Mouse (Mus musculus): ENCODE measurements around the gene Rpl29. TPM values are rescaled to one million over a fixed set of nuclear protein-coding genes. Genes with fewer than 3 reads are reported as not detected.

Rpl29 gene
- total and polyA plus RNA-seq, 2 experiments, result 182 to 230 TPM

- no peaks in the 10 kb centered on the region for H3K79me2 ChIP-seq (ENCODE audit: control insufficient read depth, insufficient read depth, low read length)
- H3K9ac ChIP-seq (ENCODE audit: low read depth, low read length), result no peak overlapping the region
- H3K4me3 ChIP-seq (ENCODE audit: insufficient read depth, low read depth, low read length), result no peak overlapping the region
- H3K27me3 ChIP-seq (ENCODE audit: control insufficient read depth, insufficient read depth, low read length), result no peaks in the 10 kb centered on the region
- H3K36me3 ChIP-seq (ENCODE audit: control insufficient read depth, insufficient read depth, low read length), result peaks cover 2% of the 10 kb centered on the region; the same call in 1 of the 2 replicates
- DNase-seq (ENCODE audit: extremely low read depth, low read depth, low spot score), result no peak
- 87% methylated on average over 9 of the region's 9 CpGs for WGBS
- TF ChIP-seq CTCF (IDR thresholded peaks at IDR 0.05; ENCODE audit: low read depth, low read length) (no peak), POLR2A (IDR thresholded peaks at IDR 0.05; ENCODE audit: extremely low read depth, insufficient read depth, low read length) (no peak)
- H3K4me1 ChIP-seq (ENCODE audit: control insufficient read depth, insufficient read depth, low read length), result peaks cover 8% of the 10 kb centered on the region; the same call in 1 of the 2 replicates
- no peak overlapping the region for H3K27ac ChIP-seq (replicated peaks; ENCODE audit: insufficient read depth, low read depth, low read length)
Observed at GRCm38 (mm10) chr9:106457163-106457559, 27.9 kb downstream of the Rpl29 start.

GRCm38 (mm10) chr9:106457920-106458319 is 28.7 kb downstream of the Rpl29 start:
- no peak overlapping the region for H3K27ac ChIP-seq (replicated peaks; ENCODE audit: insufficient read depth, low read depth, low read length)
- H3K4me3 ChIP-seq (ENCODE audit: insufficient read depth, low read depth, low read length), result no peak overlapping the region
- no peak overlapping the region for H3K9ac ChIP-seq (ENCODE audit: low read depth, low read length)
- H3K36me3 ChIP-seq (ENCODE audit: control insufficient read depth, insufficient read depth, low read length), result no peaks in the 10 kb centered on the region; the same call in 1 of the 2 replicates
- TF ChIP-seq CTCF (IDR thresholded peaks at IDR 0.05; ENCODE audit: low read depth, low read length) (no peak), POLR2A (IDR thresholded peaks at IDR 0.05; ENCODE audit: extremely low read depth, insufficient read depth, low read length) (no peak)
- H3K79me2 ChIP-seq (ENCODE audit: control insufficient read depth, insufficient read depth, low read length), result no peaks in the 10 kb centered on the region
- WGBS, result 90% methylated on average over 5 of the region's 5 CpGs
- H3K4me1 ChIP-seq (ENCODE audit: control insufficient read depth, insufficient read depth, low read length), result 0 out of 2 replicates have a peak, but pooled peaks cover 2% of the 10 kb centered on the region
- no peak for DNase-seq (ENCODE audit: extremely low read depth, low read depth, low spot score)
- no peaks in the 10 kb centered on the region for H3K27me3 ChIP-seq (ENCODE audit: control insufficient read depth, insufficient read depth, low read length)

GRCm38 (mm10) chr9:106459946-106460345 is 30.7 kb downstream of the Rpl29 start:
- TF ChIP-seq CTCF (IDR thresholded peaks at IDR 0.05; ENCODE audit: low read depth, low read length) (no peak), POLR2A (IDR thresholded peaks at IDR 0.05; ENCODE audit: extremely low read depth, insufficient read depth, low read length) (no peak)
- WGBS, result 88% methylated on average over 15 of the region's 15 CpGs

GRCm38 (mm10) chr9:106460401-106461025 is 31.3 kb downstream of the Rpl29 start:
- 91% methylated on average over 18 of the region's 18 CpGs for WGBS
- no peak overlapping the region for H3K27ac ChIP-seq (replicated peaks; ENCODE audit: insufficient read depth, low read depth, low read length)

More at GRCm38 (mm10) chr9:106459946-106460345, 30.7 kb downstream of the Rpl29 start:
- H3K4me3 ChIP-seq (ENCODE audit: insufficient read depth, low read depth, low read length), result no peak overlapping the region
- H3K36me3 ChIP-seq (ENCODE audit: control insufficient read depth, insufficient read depth, low read length), result no peaks in the 10 kb centered on the region; the same call in 1 of the 2 replicates
- H3K27me3 ChIP-seq (ENCODE audit: control insufficient read depth, insufficient read depth, low read length), result no peaks in the 10 kb centered on the region
- no peaks in the 10 kb centered on the region for H3K79me2 ChIP-seq (ENCODE audit: control insufficient read depth, insufficient read depth, low read length)
- no peak overlapping the region for H3K9ac ChIP-seq (ENCODE audit: low read depth, low read length)
- no peaks in the 10 kb centered on the region for H3K4me1 ChIP-seq (ENCODE audit: control insufficient read depth, insufficient read depth, low read length)
- H3K27ac ChIP-seq (replicated peaks; ENCODE audit: insufficient read depth, low read depth, low read length), result no peak overlapping the region
- DNase-seq (ENCODE audit: extremely low read depth, low read depth, low spot score), result no peak

GRCm38 (mm10) chr9:106461026-106461415 is 31.8 kb downstream of the Rpl29 start:
- H3K36me3 ChIP-seq (ENCODE audit: control insufficient read depth, insufficient read depth, low read length), result no peaks in the 10 kb centered on the region; the same call in 1 of the 2 replicates
- no peak for DNase-seq (ENCODE audit: extremely low read depth, low read depth, low spot score)
- H3K9ac ChIP-seq (ENCODE audit: low read depth, low read length), result no peak overlapping the region
- no peak overlapping the region for H3K4me3 ChIP-seq (ENCODE audit: insufficient read depth, low read depth, low read length)
- no peaks in the 10 kb centered on the region for H3K27me3 ChIP-seq (ENCODE audit: control insufficient read depth, insufficient read depth, low read length)
- no peaks in the 10 kb centered on the region for H3K4me1 ChIP-seq (ENCODE audit: control insufficient read depth, insufficient read depth, low read length)
- no peaks in the 10 kb centered on the region for H3K79me2 ChIP-seq (ENCODE audit: control insufficient read depth, insufficient read depth, low read length)
- no peak overlapping the region for H3K27ac ChIP-seq (replicated peaks; ENCODE audit: insufficient read depth, low read depth, low read length)
- 94% methylated on average over 9 of the region's 9 CpGs for WGBS
- TF ChIP-seq CTCF (IDR thresholded peaks at IDR 0.05; ENCODE audit: low read depth, low read length), result no peak
- no peak for TF ChIP-seq POLR2A (IDR thresholded peaks at IDR 0.05; ENCODE audit: extremely low read depth, insufficient read depth, low read length)

More at GRCm38 (mm10) chr9:106460401-106461025, 31.3 kb downstream of the Rpl29 start:
- no peaks in the 10 kb centered on the region for H3K4me1 ChIP-seq (ENCODE audit: control insufficient read depth, insufficient read depth, low read length)
- H3K79me2 ChIP-seq (ENCODE audit: control insufficient read depth, insufficient read depth, low read length), result no peaks in the 10 kb centered on the region
- H3K4me3 ChIP-seq (ENCODE audit: insufficient read depth, low read depth, low read length), result no peak overlapping the region
- no peaks in the 10 kb centered on the region for H3K27me3 ChIP-seq (ENCODE audit: control insufficient read depth, insufficient read depth, low read length)
- TF ChIP-seq POLR2A (IDR thresholded peaks at IDR 0.05; ENCODE audit: extremely low read depth, insufficient read depth, low read length), result no peak
- TF ChIP-seq CTCF (IDR thresholded peaks at IDR 0.05; ENCODE audit: low read depth, low read length), result no peak
- H3K9ac ChIP-seq (ENCODE audit: low read depth, low read length), result no peak overlapping the region
- no peaks in the 10 kb centered on the region; the same call in 1 of the 2 replicates for H3K36me3 ChIP-seq (ENCODE audit: control insufficient read depth, insufficient read depth, low read length)
- no peak for DNase-seq (ENCODE audit: extremely low read depth, low read depth, low spot score)

All from liver, adult 2 months (tissue).